Mouse (Mus musculus) G1E (cell line): ENCODE results near the gene Ifnl3. TPM values are rescaled to one million over a fixed set of nuclear protein-coding genes. Genes with fewer than 3 reads are reported as not detected.
A peak's percentile ranks its signal among the peaks of the same experiment; 100 is the strongest.

ENCODE experiments used
- ATAC-seq: 2 replicates; pipeline ENCODE4 v1.8.0; 2016; ENCODE audit warnings: mild to moderate bottlenecking; ENCODE audit not compliant: insufficient number of reproducible peaks, poor library complexity, low FRiP score, severe bottlenecking; ENCODE audit errors: extremely low read depth
- DNase-seq: peaks from one replicate; pipeline ENCODE4 v3.0.0; 2012; ENCODE audit warnings: low spot score
- H3K27me3 ChIP-seq: 2 replicates; pipeline ENCODE4 v1.6.1; 2012; ENCODE audit warnings: mild to moderate bottlenecking, low read length, inconsistent platforms; ENCODE audit not compliant: insufficient read depth
- H3K36me3 ChIP-seq: replicated peaks from 2 replicates; pipeline ENCODE3; 2012; ENCODE audit warnings: mild to moderate bottlenecking, inconsistent platforms
- H3K4me1 ChIP-seq: 2 replicates; pipeline ENCODE4 v1.6.1; 2012; ENCODE audit warnings: low read depth, low read length, inconsistent platforms, mixed read lengths; ENCODE audit not compliant: insufficient read depth
- H3K4me3 ChIP-seq: 2 replicates; pipeline ENCODE4 v1.5.1; 2012; ENCODE audit warnings: low read depth, mild to moderate bottlenecking, inconsistent platforms, low read length, moderate library complexity, mixed read lengths
- H3K9me3 ChIP-seq: replicated peaks from 2 replicates; pipeline ENCODE4 v1.6.1; 2012; ENCODE audit warnings: inconsistent platforms
- CTCF ChIP-seq: IDR thresholded peaks from 2 replicates; pipeline ENCODE4 v1.5.1; 2012; ENCODE audit warnings: low read depth, low read length, inconsistent platforms, mixed read lengths
- GATA1 ChIP-seq: IDR thresholded peaks from 2 replicates; pipeline ENCODE4 v1.6.1; 2012; ENCODE audit warnings: borderline replicate concordance, low read length, inconsistent platforms, mixed read lengths
- GATA2 ChIP-seq: IDR thresholded peaks from 2 replicates; pipeline ENCODE4 v1.6.1; 2012; ENCODE audit warnings: low read depth, low read length, inconsistent platforms, borderline replicate concordance
- POLR2AphosphoS5 ChIP-seq: IDR thresholded peaks from 2 replicates; pipeline ENCODE4 v1.6.1; 2012; ENCODE audit warnings: low read depth, low read length, inconsistent platforms; ENCODE audit not compliant: insufficient replicate concordance
- TAL1 ChIP-seq: conservative IDR thresholded peaks from 2 replicates; pipeline ENCODE4 v1.6.1; 2012; ENCODE audit warnings: low read depth, low read length, inconsistent platforms, mixed read lengths
- polyA plus RNA-seq: library from polyadenylated mRNA; stranded (reverse); fragments of >175 nt; gene quantifications from 2 replicates; pipeline ENCODE4 v1.2.3, GENCODE M21; 2012
- total RNA-seq, 2 experiments: library from RNA; stranded (forward) in 1 of 2; stranded (reverse) in 1 of 2; fragments of 200-1000 nt in 1 of 2; fragments of >200 nt in 1 of 2; fragmentation: Nextera tagmentation in 1 of 2; gene quantifications; 2 replicates each; pipeline ENCODE4 v1.2.3; 2014 to 2017

Ifnl3 gene
- total and polyA plus RNA-seq, 3 experiments: not detected

DNA sequence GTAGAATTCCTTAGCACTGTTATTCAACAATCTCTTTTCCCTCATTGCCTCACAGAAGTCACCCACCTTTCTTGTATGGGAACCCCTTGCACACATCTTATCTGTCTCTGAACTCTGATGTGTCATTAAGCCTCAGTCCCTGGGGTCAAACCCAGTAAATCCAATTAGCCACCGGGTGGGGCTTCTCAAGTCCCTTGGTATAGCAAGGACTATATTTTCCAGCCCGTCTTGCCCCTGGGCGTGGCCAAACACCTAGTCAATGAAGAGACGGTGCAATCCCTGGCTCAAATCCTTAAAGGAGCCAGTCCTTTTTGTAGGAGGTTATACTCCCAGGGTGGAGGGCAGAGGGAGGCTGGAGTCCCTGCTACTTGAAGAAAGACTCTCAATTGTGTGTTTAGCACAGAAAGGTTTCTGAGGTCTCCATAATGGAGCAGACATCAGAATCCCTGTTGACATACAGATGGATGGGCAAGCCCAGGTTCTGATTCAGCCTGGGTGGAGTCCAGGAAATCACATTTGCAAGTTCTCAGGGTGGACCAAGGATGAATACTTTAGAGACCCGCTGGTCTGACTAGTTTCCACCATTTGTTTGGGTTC, 33.4 kb downstream of the Ifnl3 start:
- DNase-seq (no peak), ATAC-seq (no peak)
- peaks cover 37% of the 10 kb centered on the region for H3K36me3 ChIP-seq
- H3K4me3 ChIP-seq: no peak overlapping the region
- peaks cover 30% of the 10 kb centered on the region for H3K4me1 ChIP-seq
- H3K27me3 ChIP-seq: peaks cover 10% of the 10 kb centered on the region; the same call in 1 of the 2 replicates
- TF ChIP-seq POLR2AphosphoS5 (no peak), GATA2 (no peak), CTCF (no peak), GATA1 (no peak), TAL1 (no peak)
- H3K9me3 ChIP-seq: no peaks in the 10 kb centered on the region

DNA sequence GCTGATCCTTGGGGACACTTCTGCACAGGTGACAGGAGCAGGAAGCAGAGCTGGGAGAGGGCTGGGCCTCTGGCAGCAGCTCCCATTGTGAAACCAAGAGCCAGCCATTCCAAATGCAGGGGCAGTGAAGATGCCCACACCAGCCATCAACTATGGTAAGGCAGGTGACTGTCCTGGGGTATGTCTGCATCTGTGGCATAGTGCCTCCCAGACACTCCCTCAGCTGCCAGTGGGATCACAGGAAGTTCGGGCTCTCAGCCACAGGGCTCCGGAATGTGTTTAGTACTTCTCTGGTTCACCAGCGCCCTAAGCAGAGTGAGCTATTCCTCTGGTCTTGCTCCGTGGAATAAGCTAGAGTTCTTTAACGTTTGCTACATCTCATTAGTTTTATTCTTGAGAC, 34.4 kb downstream of the Ifnl3 start:
- H3K36me3 ChIP-seq: peaks cover 46% of the 10 kb centered on the region
- H3K9me3 ChIP-seq: no peaks in the 10 kb centered on the region
- H3K27me3 ChIP-seq: peaks cover 8% of the 10 kb centered on the region; the same call in 1 of the 2 replicates
- peaks cover 31% of the 10 kb centered on the region for H3K4me1 ChIP-seq
- ATAC-seq (no peak), DNase-seq (no peak)
- TF ChIP-seq POLR2AphosphoS5 (no peak), TAL1 (no peak), CTCF (no peak)
- H3K4me3 ChIP-seq: no peak overlapping the region

DNA sequence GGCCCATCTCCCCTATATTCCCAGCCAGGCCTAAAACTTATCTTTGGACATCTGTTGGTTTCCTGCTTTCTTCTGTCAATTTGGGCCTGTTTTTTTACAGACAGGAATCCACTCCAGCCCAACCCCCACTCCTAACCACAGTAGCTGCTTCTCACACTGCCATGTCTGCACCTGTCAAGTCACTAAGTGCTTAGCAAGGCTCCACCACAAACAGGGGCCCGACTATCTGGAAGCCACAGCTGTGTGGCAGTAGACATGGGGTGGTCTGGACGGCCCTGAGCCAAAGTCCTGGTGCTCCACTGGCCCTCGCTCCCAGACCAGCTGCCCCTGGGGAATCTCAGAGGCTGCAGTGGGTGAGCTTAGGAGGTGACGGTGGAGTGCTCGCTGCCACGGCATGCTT, 35.1 kb downstream of the Ifnl3 start:
- Histone ChIP-seq H3K36me3 (peaks cover 53% of the 10 kb centered on the region), H3K9me3 (no peaks in the 10 kb centered on the region), H3K4me3 (peak overlapping the region; percentile 37; the same call in 1 of the 2 replicates), H3K4me1 (peaks cover 38% of the 10 kb centered on the region), H3K27me3 (peaks cover 4% of the 10 kb centered on the region; the same call in 1 of the 2 replicates)
- ATAC-seq (peak; percentile 63; the same call in 1 of the 2 replicates), DNase-seq (peak; percentile 37)
- TF ChIP-seq GATA1 (no peak), TAL1 (peak; percentile 68)

DNA sequence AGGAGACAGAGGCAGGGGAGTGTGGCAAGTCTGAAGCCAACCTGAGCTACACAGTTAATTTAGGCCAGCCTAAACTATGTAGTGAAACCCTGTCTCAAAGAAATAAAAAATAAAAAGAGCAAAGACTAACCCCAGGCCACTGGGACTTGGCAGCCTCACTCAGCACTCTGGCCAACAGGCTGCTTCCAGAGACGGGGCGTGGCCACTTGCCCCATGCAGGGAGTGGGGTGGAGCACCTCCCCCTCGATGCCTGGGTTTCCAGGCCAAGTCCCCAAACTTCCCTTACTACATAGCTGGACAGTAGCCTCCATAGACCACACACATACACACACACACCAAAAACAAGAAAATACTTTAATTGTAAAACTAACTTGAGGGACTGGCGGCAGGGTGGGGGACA, 35.9 kb downstream of the Ifnl3 start:
- ATAC-seq (no peak), DNase-seq (no peak)

DNA sequence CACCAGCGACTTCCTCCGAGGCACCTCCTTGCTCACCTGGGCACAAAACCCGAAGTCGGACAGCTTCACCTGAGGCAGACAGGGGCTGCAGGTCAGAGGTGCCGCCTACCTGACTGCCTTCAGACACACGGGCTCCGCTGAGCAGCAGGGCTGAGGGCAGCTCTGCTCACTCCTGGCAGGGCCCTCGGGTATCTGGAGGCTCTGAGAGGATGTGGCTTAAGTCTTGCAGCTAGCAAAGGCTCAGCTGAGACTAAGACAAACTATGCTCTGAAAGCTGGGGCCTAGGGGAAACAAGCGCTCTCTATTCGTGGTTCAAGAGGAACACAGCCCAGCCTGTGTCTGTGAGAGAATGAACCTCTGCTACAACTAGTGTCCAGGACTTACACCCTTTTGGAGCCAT, 38.2 kb downstream of the Ifnl3 start:
- ATAC-seq: no peak
- Histone ChIP-seq H3K9me3 (no peaks in the 10 kb centered on the region), H3K27me3 (no peaks in the 10 kb centered on the region), H3K36me3 (peaks cover 84% of the 10 kb centered on the region), H3K4me1 (peaks cover 41% of the 10 kb centered on the region), H3K4me3 (no peak overlapping the region)
- DNase-seq: no peak
- TF ChIP-seq TAL1 (no peak), CTCF (no peak), POLR2AphosphoS5 (no peak), GATA1 (no peak), GATA2 (no peak)

More for the DNA sequence above, 35.9 kb downstream of the Ifnl3 start:
- Histone ChIP-seq H3K4me3 (no peak overlapping the region; the same call in 1 of the 2 replicates), H3K27me3 (no peaks in the 10 kb centered on the region), H3K4me1 (peaks cover 41% of the 10 kb centered on the region), H3K9me3 (no peaks in the 10 kb centered on the region), H3K36me3 (peaks cover 60% of the 10 kb centered on the region)
- TF ChIP-seq GATA1: no peak
- no peak for TF ChIP-seq GATA2
- no peak for TF ChIP-seq POLR2AphosphoS5

DNA sequence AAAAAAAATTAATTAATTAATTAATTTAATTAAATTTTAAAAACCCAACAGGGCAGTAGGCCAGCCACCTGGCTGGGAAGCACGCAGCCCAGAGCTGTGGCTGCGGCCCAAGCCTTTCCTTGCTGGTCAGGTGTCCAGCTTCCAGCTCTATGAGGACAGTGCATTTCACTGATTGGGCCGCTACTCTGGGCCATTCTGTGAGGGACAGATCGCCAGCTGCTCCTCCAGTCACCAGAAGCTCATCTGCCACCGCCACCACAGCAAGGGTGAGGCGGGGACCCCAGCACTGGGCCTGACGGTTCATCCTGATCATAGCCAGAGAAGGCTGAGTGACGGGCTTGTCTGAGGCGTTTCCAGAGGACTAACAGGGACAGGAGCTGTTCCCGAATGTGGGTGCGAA, 39.3 kb downstream of the Ifnl3 start:
- no peak for ATAC-seq
- H3K4me1 ChIP-seq: peaks cover 37% of the 10 kb centered on the region
- H3K36me3 ChIP-seq: peaks cover 93% of the 10 kb centered on the region
- no peak overlapping the region for H3K4me3 ChIP-seq
- no peak for DNase-seq
- TF ChIP-seq POLR2AphosphoS5: no peak
- no peak for TF ChIP-seq CTCF
- no peak for TF ChIP-seq GATA2
- TF ChIP-seq GATA1: no peak
- TF ChIP-seq TAL1: no peak
- H3K27me3 ChIP-seq: no peaks in the 10 kb centered on the region
- H3K9me3 ChIP-seq: no peaks in the 10 kb centered on the region

DNA sequence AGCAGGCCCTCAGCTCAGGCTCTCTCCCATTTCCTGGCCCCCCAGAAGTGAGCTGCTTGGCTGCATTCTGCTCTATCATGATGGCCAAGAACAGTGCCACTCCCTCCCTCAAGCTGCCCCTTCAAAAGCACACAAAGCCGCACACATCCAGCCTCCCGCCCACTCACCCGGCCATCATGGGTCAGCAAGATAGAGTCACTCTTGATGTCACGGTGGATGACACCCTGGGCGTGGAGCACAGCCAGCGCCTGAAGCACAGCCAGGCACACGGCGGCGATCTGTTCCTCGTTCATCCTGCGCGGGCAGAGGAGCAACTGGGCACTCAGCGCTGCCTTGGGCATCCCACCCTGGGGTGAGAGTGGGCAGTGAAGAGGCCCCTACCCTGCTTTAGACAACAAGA, 39.7 kb downstream of the Ifnl3 start:
- Histone ChIP-seq H3K4me1 (peaks cover 34% of the 10 kb centered on the region), H3K9me3 (no peaks in the 10 kb centered on the region), H3K4me3 (no peak overlapping the region), H3K27me3 (no peaks in the 10 kb centered on the region), H3K36me3 (peaks cover 94% of the 10 kb centered on the region)
- ATAC-seq: no peak
- TF ChIP-seq GATA1 (no peak), TAL1 (no peak), GATA2 (no peak)
- DNase-seq: no peak
